Mouse (Mus musculus): ENCODE data around the gene Gm10638.

The Gm10638 gene

GRCm38 (mm10) chr8:86735446-86736111 lies 9.9 kb upstream of the Gm10638 start:
- DNase-seq (ENCODE audit: low spot score in 2 of 2), result no peak

GRCm38 (mm10) chr8:86740899-86741298 lies 4.6 kb upstream of the Gm10638 start:
- DNase-seq (ENCODE audit: low spot score in 2 of 2), result no peak

GRCm38 (mm10) chr8:86741627-86742026 lies 3.9 kb upstream of the Gm10638 start:
- DNase-seq (ENCODE audit: low spot score in 2 of 2), result no peak

GRCm38 (mm10) chr8:86742605-86743345 lies 2.7 kb upstream of the Gm10638 start:
- DNase-seq (ENCODE audit: low spot score in 2 of 2), result no peak

GRCm38 (mm10) chr8:86744313-86745220 lies 932 bp upstream of the Gm10638 start:
- DNase-seq (ENCODE audit: low spot score in 2 of 2), result no peak

- DNase-seq (ENCODE audit: low spot score in 2 of 2), result peak; percentile 79 to 91
These were observed 489 bp downstream of the Gm10638 start for GRCm38 (mm10) chr8:86745935-86746441.

- DNase-seq (ENCODE audit: low spot score in 2 of 2), result no peak
These were observed 1.0 kb downstream of the Gm10638 start for GRCm38 (mm10) chr8:86746511-86746910.

- DNase-seq (ENCODE audit: low spot score in 2 of 2), result no peak
These were observed 4.3 kb downstream of the Gm10638 start for GRCm38 (mm10) chr8:86749842-86750241.

- DNase-seq (ENCODE audit: low spot score in 2 of 2), result peak in 1 of 2 experiments; percentile 21
These were observed 11.6 kb downstream of the Gm10638 start for GRCm38 (mm10) chr8:86756948-86757733.

- DNase-seq (ENCODE audit: low spot score in 2 of 2), result no peak
These were observed 13.2 kb downstream of the Gm10638 start for GRCm38 (mm10) chr8:86758651-86759050.

- DNase-seq (ENCODE audit: low spot score in 2 of 2), result no peak
These were observed 13.6 kb downstream of the Gm10638 start for GRCm38 (mm10) chr8:86759090-86759491.

GRCm38 (mm10) chr8:86760746-86761145 lies 15.2 kb downstream of the Gm10638 start:
- DNase-seq (ENCODE audit: low spot score in 2 of 2), result no peak

- DNase-seq (ENCODE audit: low spot score in 2 of 2), result no peak
These were observed 17.3 kb downstream of the Gm10638 start for GRCm38 (mm10) chr8:86762806-86763205.

- DNase-seq (ENCODE audit: low spot score in 2 of 2), result no peak
These were observed 19.7 kb downstream of the Gm10638 start for GRCm38 (mm10) chr8:86765155-86765554.

- DNase-seq (ENCODE audit: low spot score in 2 of 2), result no peak
These were observed 20.2 kb downstream of the Gm10638 start for GRCm38 (mm10) chr8:86765669-86766068.

- no peak for DNase-seq (ENCODE audit: low spot score in 2 of 2)
These were observed 21.2 kb downstream of the Gm10638 start for GRCm38 (mm10) chr8:86766548-86767211.

GRCm38 (mm10) chr8:86768499-86768898 lies 23.0 kb downstream of the Gm10638 start:
- DNase-seq (ENCODE audit: low spot score in 2 of 2), result no peak

GRCm38 (mm10) chr8:86769945-86770715 lies 24.6 kb downstream of the Gm10638 start:
- DNase-seq (ENCODE audit: low spot score in 2 of 2), result no peak

- no peak for DNase-seq (ENCODE audit: low spot score in 2 of 2)
These were observed 33.7 kb downstream of the Gm10638 start for GRCm38 (mm10) chr8:86779207-86779606.

GRCm38 (mm10) chr8:86781094-86781493 lies 35.6 kb downstream of the Gm10638 start:
- no peak for DNase-seq (ENCODE audit: low spot score in 2 of 2)
